Mouse (Mus musculus) myocyte (in vitro differentiated cells): ENCODE measurements at regions not wholly inside any gene's neighbourhood (a gene's known extent, or its start where the extent isn't known, plus 50 kb on each side); places are given as distances from the start of the nearest gene placed in this dataset.
"Not testable (repeated sequence)": the region's sequence is repeated elsewhere in the genome, so short reads cannot be mapped to it uniquely, and the experiment has no call there.

Source experiments
- H3K27me3 ChIP-seq: one replicate; pipeline ENCODE4 v1.6.1; 2011; ENCODE audit not compliant: control insufficient read depth, insufficient read depth, insufficient read length
- H3K36me3 ChIP-seq: one replicate; pipeline ENCODE4 v1.6.1; 2011; ENCODE audit not compliant: control insufficient read depth, insufficient read depth
- H3K4me2 ChIP-seq: one replicate; pipeline ENCODE4 v1.6.1; 2011; ENCODE audit warnings: low read depth, control low read depth
- H3K4me3 ChIP-seq: one replicate; pipeline ENCODE4 v1.5.1; 2011; ENCODE audit warnings: mild to moderate bottlenecking, control low read depth, moderate library complexity
- H3K79me2 ChIP-seq: one replicate; pipeline ENCODE4 v1.6.1; 2011; ENCODE audit not compliant: control insufficient read depth, insufficient read depth
- H3ac ChIP-seq: one replicate; pipeline ENCODE4 v1.6.1; 2011; ENCODE audit not compliant: control insufficient read depth, insufficient read length
- CEBPB ChIP-seq: IDR thresholded peaks from 2 replicates; pipeline ENCODE4 v1.6.1; 2011; ENCODE audit warnings: mild to moderate bottlenecking, moderate library complexity; ENCODE audit not compliant: poor library complexity, insufficient read depth, severe bottlenecking
- E2F4 ChIP-seq: IDR thresholded peaks from one replicate; pipeline ENCODE4 v1.6.1; 2011; ENCODE audit warnings: mild to moderate bottlenecking, control low read depth, moderate library complexity; ENCODE audit not compliant: insufficient read depth
- MAX ChIP-seq: IDR thresholded peaks from one replicate; pipeline ENCODE4 v1.6.1; 2011; ENCODE audit warnings: low read depth, mild to moderate bottlenecking, control low read depth
- MYOD1 ChIP-seq, 3 experiments: IDR thresholded peaks; one replicate each; pipeline ENCODE4 v1.6.1; 2011; ENCODE audit warnings: control low read depth in 2 of 3, low read depth in 2 of 3, mild to moderate bottlenecking in 2 of 3, moderate library complexity in 1 of 3; ENCODE audit not compliant: insufficient read length in 2 of 3, control insufficient read depth in 1 of 3
- MYOG ChIP-seq, 3 experiments: IDR thresholded peaks; one replicate each; pipeline ENCODE4 v1.6.1; 2011; ENCODE audit warnings: control low read depth in 2 of 3, low read depth in 2 of 3, mild to moderate bottlenecking in 2 of 3; ENCODE audit not compliant: insufficient read length in 2 of 3, control insufficient read depth in 1 of 3, insufficient read depth in 1 of 3
- POLR2A ChIP-seq: IDR thresholded peaks from one replicate; pipeline ENCODE4 v1.6.1; 2011; ENCODE audit warnings: low read depth, mild to moderate bottlenecking, control low read depth, moderate library complexity; ENCODE audit not compliant: insufficient read length
- POLR2AphosphoS2 ChIP-seq: IDR thresholded peaks from one replicate; pipeline ENCODE4 v1.6.1; 2011; ENCODE audit warnings: low read depth, control low read depth; ENCODE audit not compliant: insufficient read length
- REST ChIP-seq: IDR thresholded peaks from one replicate; pipeline ENCODE4 v1.6.1; 2011; ENCODE audit warnings: mild to moderate bottlenecking, control low read depth, moderate library complexity; ENCODE audit not compliant: insufficient read depth, insufficient read length
- SRF ChIP-seq: IDR thresholded peaks from one replicate; pipeline ENCODE4 v1.6.1; 2011; ENCODE audit warnings: low read depth; ENCODE audit not compliant: control insufficient read depth, insufficient read length
- TCF12 ChIP-seq: IDR thresholded peaks from one replicate; pipeline ENCODE4 v1.6.1; 2011; ENCODE audit warnings: mild to moderate bottlenecking, control low read depth; ENCODE audit not compliant: poor library complexity, insufficient read depth, severe bottlenecking
- TCF3 ChIP-seq: IDR thresholded peaks from one replicate; pipeline ENCODE4 v1.6.1; 2011; ENCODE audit warnings: low read depth, control low read depth; ENCODE audit not compliant: insufficient read length
- USF1 ChIP-seq: IDR thresholded peaks from one replicate; pipeline ENCODE4 v1.6.1; 2011; ENCODE audit warnings: low read depth, mild to moderate bottlenecking, control low read depth, moderate library complexity

- H3K4me2 ChIP-seq, H3K4me3 ChIP-seq, H3K79me2 ChIP-seq, H3ac ChIP-seq, H3K27me3 ChIP-seq, H3K36me3 ChIP-seq: not testable (repeated sequence)
Measured at GRCm38 (mm10) chr12:21680026-21680425, 262.6 kb upstream of the Ywhaq start.

DNA sequence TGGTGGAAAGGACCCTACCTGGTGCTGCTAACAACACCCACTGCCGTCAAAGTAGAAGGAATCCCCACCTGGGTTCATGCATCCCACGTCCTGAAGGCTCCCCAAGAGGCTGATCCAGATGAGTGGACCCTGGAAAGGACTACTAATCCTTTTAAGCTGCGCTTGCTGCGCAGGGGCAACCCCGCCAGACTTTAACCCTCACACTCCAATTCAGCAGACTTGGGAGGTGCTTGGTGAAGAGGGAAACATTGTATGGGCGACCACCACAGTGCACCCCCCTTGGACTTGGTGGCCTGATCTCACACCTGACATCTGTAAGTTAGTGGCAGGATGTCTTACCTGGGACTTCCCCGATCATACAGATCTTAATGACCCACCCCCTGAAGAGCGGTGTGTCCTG lies 231.9 kb upstream of the Ywhaq start:
- H3K79me2 ChIP-seq, H3K36me3 ChIP-seq, H3K4me3 ChIP-seq, H3K27me3 ChIP-seq, H3ac ChIP-seq, H3K4me2 ChIP-seq: not testable (repeated sequence)

GRCm38 (mm10) chr12:21613781-21614180 lies 196.3 kb upstream of the Ywhaq start:
- H3K36me3 ChIP-seq, H3K27me3 ChIP-seq, H3K79me2 ChIP-seq, H3K4me2 ChIP-seq, H3K4me3 ChIP-seq, H3ac ChIP-seq: not testable (repeated sequence)

GRCm38 (mm10) chr12:21568415-21569040 lies 151.1 kb upstream of the Ywhaq start:
- Histone ChIP-seq H3K4me3 (no peak overlapping the region), H3K79me2 (no peaks in the 10 kb centered on the region), H3K4me2 (no peak overlapping the region), H3ac (no peak overlapping the region), H3K36me3 (no peaks in the 10 kb centered on the region), H3K27me3 (no peaks in the 10 kb centered on the region)
- TF ChIP-seq REST (no peak), POLR2AphosphoS2 (no peak), E2F4 (no peak), MYOG (IDR thresholded peaks at IDR 0.05; ENCODE audit: control insufficient read depth in 1 of 3, insufficient read depth in 1 of 3, insufficient read length in 2 of 3, low read depth in 2 of 3) (no peak), TCF12 (no peak), MAX (no peak), CEBPB (no peak), SRF (no peak), MYOD1 (IDR thresholded peaks at IDR 0.05; ENCODE audit: control insufficient read depth in 1 of 3, insufficient read length in 2 of 3, low read depth in 2 of 3) (no peak), POLR2A (no peak), USF1 (no peak), TCF3 (no peak)

DNA sequence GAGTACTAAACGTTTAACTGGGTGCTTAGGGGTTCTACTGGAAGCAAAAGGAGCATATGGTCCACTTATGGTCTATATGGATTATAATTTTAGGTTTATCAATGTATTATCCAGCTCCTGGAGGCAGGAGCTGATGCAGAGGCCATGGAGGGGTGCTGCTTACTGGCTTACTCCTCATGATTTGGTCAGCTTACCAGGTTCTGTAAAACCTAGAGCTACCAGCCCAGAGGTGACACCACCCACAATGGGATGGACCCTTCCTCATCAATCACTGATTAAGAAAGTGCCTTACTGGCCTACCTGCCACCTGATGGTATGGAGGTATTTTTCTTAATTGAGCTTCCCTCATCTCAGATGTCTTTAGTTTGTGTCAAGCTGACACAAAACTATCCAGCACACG lies 126.5 kb upstream of the Ywhaq start:
- not testable (repeated sequence) for H3K27me3 ChIP-seq, H3K79me2 ChIP-seq, H3K36me3 ChIP-seq
- Histone ChIP-seq H3K4me2 (peak overlapping the region; percentile 60), H3K4me3 (peak overlapping the region; percentile 38), H3ac (peak overlapping the region; percentile 20)

DNA sequence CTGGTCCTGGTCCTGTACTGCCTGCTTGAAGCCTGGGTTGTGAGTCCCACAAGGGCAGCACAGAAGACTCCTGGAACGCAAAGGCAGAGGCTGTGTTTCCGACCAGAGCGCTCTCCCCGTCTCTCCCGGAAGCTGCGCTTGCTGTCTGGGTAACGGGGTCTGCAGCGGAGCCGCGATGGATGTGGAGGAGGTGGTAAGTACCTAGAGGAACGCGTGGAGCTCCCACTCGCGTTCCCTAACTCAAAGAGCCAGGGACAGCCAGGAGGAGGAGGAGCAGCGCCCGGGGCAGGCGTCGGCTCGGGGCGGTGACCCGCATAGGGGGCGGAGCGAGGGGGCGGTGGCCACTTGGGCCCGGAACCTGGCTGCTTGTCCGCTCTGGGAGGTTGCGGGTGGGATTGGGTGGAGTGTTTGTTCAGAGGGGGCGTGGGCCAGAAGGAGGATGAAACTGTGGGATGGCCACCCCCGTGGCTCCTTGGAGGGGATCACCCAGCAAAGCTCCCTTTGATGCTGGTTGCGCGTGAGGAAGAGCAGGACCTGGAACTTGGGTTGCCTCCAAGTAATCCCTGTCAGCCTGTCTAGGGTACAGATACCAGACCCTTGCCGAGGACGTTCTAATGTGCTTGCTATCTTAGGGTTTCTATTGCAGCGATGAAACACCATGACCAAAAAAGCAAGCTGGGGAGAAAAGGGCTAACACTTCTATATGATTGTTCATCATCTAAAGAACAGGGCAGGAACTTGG lies 125.9 kb upstream of the Ywhaq start:
- peak overlapping the region; percentile 20 for H3ac ChIP-seq
- peak overlapping the region; percentile 38 for H3K4me3 ChIP-seq
- peak; percentile 34 for TF ChIP-seq POLR2A
- TF ChIP-seq POLR2AphosphoS2, result peak; percentile 32
- not testable (repeated sequence) for H3K79me2 ChIP-seq, H3K36me3 ChIP-seq, H3K27me3 ChIP-seq
- H3K4me2 ChIP-seq, result peak overlapping the region; percentile 60

- no peak for TF ChIP-seq MYOG (IDR thresholded peaks at IDR 0.05; ENCODE audit: control insufficient read depth in 1 of 3, insufficient read depth in 1 of 3, insufficient read length in 2 of 3, low read depth in 2 of 3)
- no peak for TF ChIP-seq MYOD1 (IDR thresholded peaks at IDR 0.05; ENCODE audit: control insufficient read depth in 1 of 3, insufficient read length in 2 of 3, low read depth in 2 of 3)
- no peak for TF ChIP-seq CEBPB
- Histone ChIP-seq H3ac (no peak overlapping the region), H3K27me3 (no peaks in the 10 kb centered on the region), H3K79me2 (no peaks in the 10 kb centered on the region), H3K4me3 (no peak overlapping the region), H3K36me3 (no peaks in the 10 kb centered on the region), H3K4me2 (no peak overlapping the region)
Measured at GRCm38 (mm10) chr12:21531766-21532165, 114.3 kb upstream of the Ywhaq start.

DNA sequence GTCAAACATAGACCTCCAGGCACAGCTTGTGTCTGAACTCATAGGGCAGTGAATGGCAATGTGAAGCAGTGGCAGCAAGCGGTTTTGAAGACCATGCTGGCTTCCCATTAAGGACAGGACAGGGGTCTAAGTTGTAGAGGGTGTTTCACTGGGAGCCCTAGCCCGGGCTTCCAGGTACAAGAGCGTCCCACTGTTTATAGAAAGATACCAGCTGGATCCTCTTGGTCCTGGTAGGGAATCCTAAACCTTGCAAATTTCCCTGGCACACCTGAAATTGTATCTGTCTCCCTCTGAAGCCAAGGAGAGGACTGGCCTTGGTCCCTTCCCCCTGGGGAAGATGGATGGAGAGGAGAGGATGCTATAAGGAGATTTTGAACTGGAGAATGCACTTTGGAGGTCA lies 111.9 kb upstream of the Ywhaq start:
- not testable (repeated sequence) for H3K4me3 ChIP-seq, H3K4me2 ChIP-seq, H3K79me2 ChIP-seq, H3K36me3 ChIP-seq, H3ac ChIP-seq, H3K27me3 ChIP-seq

DNA sequence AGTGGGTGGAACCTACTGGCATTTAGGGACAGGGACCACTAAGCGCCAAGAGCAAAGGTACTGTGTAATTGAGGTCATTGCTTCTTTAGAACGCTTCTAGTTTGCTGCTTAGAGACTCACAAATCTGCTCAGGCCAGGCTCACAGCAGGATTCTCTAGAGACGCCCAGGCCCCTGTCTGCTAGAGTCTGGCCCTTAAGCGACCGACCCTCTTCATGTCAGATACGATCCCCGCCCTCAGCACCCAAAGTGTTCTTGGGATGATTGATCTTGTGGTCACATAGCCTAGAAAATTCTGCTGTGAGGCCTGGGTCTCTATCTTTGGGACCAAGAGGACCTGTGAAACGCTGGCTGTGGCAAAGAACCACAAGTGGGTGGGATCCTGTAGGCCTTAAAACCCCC lies 109.9 kb upstream of the Ywhaq start:
- H3K79me2 ChIP-seq, H3K4me3 ChIP-seq, H3K4me2 ChIP-seq, H3K27me3 ChIP-seq, H3K36me3 ChIP-seq, H3ac ChIP-seq: not testable (repeated sequence)

DNA sequence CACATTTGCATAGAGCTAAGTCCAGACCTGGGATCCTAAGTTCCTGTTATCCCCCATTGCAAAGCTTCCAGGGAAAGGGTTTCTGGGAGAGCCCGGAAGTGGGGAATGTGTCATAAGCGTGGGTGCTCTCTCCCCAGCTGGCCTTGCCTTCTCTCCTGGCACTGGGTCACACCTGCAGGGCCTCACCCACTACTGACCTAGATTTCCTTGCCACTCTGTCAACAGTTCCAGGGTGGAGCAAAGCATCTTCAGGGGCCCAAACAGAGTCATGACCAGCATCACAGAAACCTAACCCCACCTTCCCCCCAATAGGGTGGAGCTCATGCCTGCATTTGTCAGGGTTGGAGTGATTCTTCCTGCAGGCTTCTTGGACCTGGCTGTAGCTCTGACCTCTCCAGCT lies 109.5 kb upstream of the Ywhaq start:
- H3K4me3 ChIP-seq, H3K79me2 ChIP-seq, H3K4me2 ChIP-seq, H3K36me3 ChIP-seq, H3K27me3 ChIP-seq, H3ac ChIP-seq: not testable (repeated sequence)
